Mouse (Mus musculus): ENCODE measurements around the gene Sh3gl2. TPM values are rescaled to one million over a fixed set of nuclear protein-coding genes. Genes with fewer than 3 reads are reported as not detected.

Sh3gl2 gene
- total RNA-seq, 2 experiments from 2014 or later: 247 to 282 TPM

DNA sequence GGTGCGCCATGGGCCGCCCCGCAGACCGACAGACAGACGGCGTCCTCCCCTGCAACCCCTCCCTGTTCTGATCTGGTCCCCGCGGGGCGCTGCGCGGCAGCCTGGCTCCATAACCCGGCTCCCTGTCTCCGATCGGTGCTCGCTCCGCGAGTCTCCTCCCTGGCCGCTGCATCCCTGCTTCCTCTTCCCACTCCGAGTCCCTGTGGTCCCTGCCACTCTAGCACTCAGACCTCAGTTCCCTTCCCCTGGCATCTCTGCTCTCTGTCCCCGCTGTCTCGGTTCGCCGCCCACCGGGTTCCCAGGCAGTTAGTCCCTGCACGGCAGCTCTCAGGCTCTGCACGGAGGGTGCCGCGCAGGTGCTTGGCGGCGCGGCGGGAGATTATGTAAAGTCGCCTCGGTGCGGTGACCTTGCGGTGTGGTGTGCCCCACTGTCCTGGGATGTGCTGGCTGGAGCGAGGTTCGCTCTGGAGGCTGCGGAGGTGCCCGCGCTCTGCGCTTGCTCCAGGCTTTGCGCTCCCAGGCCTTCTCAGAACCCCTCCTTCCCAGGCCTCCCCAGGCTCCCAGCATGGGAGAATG is 798 bp downstream of the Sh3gl2 start:
- Histone ChIP-seq H3K27ac (peak overlapping the region; percentile 99), H3K4me3 (peak overlapping the region; percentile 85)
- intact Hi-C loops (cut with DNase I): loop anchor here (2.0 to 5.0 kb wide), 3 partner anchors 55 to 172 kb away; no protein-coding TSS in a partner anchor
- TF ChIP-seq CTCF (IDR thresholded peaks at IDR 0.05): no peak
- peak; percentile 58 for DNase-seq (ENCODE audit: extremely low spot score in 1 of 2, low spot score in 2 of 2)

GRCm38 (mm10) chr4:85206675-85207400 is 1.9 kb downstream of the Sh3gl2 start:
- intact Hi-C loops (cut with DNase I): loop anchor here (2.0 to 5.0 kb wide), 3 partner anchors 54 to 170 kb away; no protein-coding TSS in a partner anchor
- Histone ChIP-seq H3K4me3 (peak overlapping the region; percentile 85), H3K27ac (peak overlapping the region; percentile 99)
- no peak for TF ChIP-seq CTCF (IDR thresholded peaks at IDR 0.05)
- DNase-seq (ENCODE audit: extremely low spot score in 1 of 2, low spot score in 2 of 2): no peak

- TF ChIP-seq CTCF (IDR thresholded peaks at IDR 0.05): no peak
- Histone ChIP-seq H3K27ac (peak overlapping the region; percentile 1; the same call in 1 of the 2 replicates), H3K4me3 (peak overlapping the region; percentile 85)
- peak in 1 of 2 experiments; percentile 7 for DNase-seq (ENCODE audit: extremely low spot score in 1 of 2, low spot score in 2 of 2)
- intact Hi-C loops (cut with DNase I): loop anchor here (2.0 to 5.0 kb wide), 3 partner anchors 53 to 170 kb away; no protein-coding TSS in a partner anchor
Observed at GRCm38 (mm10) chr4:85207515-85207914, 2.6 kb downstream of the Sh3gl2 start.

GRCm38 (mm10) chr4:85208531-85208930 is 3.6 kb downstream of the Sh3gl2 start:
- no peak for TF ChIP-seq CTCF (IDR thresholded peaks at IDR 0.05)
- intact Hi-C loops (cut with DNase I): loop anchor here (5.0 kb wide), 2 partner anchors 119 to 169 kb away; no protein-coding TSS in a partner anchor
- Histone ChIP-seq H3K4me3 (no peak overlapping the region), H3K27ac (no peak overlapping the region)
- peak in 1 of 2 experiments; percentile 3 for DNase-seq (ENCODE audit: extremely low spot score in 1 of 2, low spot score in 2 of 2)

DNA sequence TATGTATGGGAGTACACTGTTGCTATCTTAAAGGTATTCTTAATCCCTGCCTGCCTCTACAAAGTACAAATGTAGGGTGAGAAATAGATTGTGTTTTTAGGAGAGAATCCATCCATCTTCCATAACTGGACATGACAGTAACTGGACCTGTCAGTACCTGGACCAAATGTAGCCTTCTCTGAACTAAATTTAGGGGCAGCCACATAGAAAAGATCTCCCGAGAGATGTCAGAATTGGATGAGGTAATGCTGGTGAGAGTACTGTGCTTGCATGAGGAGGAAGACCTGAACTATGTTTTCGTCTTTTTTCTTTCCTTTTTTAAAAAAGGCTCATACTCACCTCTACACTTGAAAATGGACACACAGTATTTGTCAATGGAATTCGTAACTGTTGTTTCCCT is 6.0 kb downstream of the Sh3gl2 start:
- no peak for DNase-seq (ENCODE audit: extremely low spot score in 1 of 2, low spot score in 2 of 2)
- intact Hi-C loops (cut with DNase I): no loop called here
- no peak overlapping the region for H3K27ac ChIP-seq
- no peak overlapping the region for H3K4me3 ChIP-seq
- TF ChIP-seq CTCF (IDR thresholded peaks at IDR 0.05): no peak

- DNase-seq (ENCODE audit: extremely low spot score in 1 of 2, low spot score in 2 of 2): no peak
- H3K4me3 ChIP-seq: no peak overlapping the region
- TF ChIP-seq CTCF (IDR thresholded peaks at IDR 0.05): no peak
- intact Hi-C loops (cut with DNase I): no loop called here
- no peak overlapping the region for H3K27ac ChIP-seq
Observed at GRCm38 (mm10) chr4:85217003-85217402, 12.1 kb downstream of the Sh3gl2 start.

DNA sequence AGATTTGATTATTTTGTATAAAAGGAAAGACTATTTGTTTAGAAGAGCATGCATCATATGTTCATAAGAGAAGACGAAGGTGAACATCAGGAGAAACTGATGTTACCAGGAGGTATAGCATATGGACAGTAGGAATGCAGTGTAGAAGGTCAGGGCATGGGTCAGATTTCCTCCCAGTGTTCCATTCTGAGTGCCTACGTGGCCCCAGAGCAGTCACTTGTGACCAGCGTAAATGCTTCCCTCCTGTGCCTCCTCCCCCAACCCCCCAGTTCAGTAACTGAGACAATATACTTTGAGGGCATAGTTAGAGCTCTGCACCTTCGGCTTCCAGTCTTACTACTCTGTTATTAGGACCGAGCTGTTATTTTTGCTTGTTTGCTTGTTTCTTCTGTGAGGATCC is 17.8 kb downstream of the Sh3gl2 start:
- no peak overlapping the region for H3K4me3 ChIP-seq

GRCm38 (mm10) chr4:85226731-85227130 is 21.8 kb downstream of the Sh3gl2 start:
- TF ChIP-seq CTCF (IDR thresholded peaks at IDR 0.05): no peak
- no peak overlapping the region for H3K4me3 ChIP-seq
- intact Hi-C loops (cut with DNase I): no loop called here
- peak overlapping the region; percentile 15; the same call in 1 of the 2 replicates for H3K27ac ChIP-seq
- no peak for DNase-seq (ENCODE audit: extremely low spot score in 1 of 2, low spot score in 2 of 2)

More for the DNA sequence above, 17.8 kb downstream of the Sh3gl2 start:
- H3K27ac ChIP-seq: no peak overlapping the region
- DNase-seq (ENCODE audit: extremely low spot score in 1 of 2, low spot score in 2 of 2): no peak
- TF ChIP-seq CTCF (IDR thresholded peaks at IDR 0.05): no peak
- intact Hi-C loops (cut with DNase I): no loop called here

GRCm38 (mm10) chr4:85227664-85228588 is 23.0 kb downstream of the Sh3gl2 start:
- no peak overlapping the region for H3K4me3 ChIP-seq
- H3K27ac ChIP-seq: peak overlapping the region; percentile 36
- DNase-seq (ENCODE audit: extremely low spot score in 1 of 2, low spot score in 2 of 2): no peak
- TF ChIP-seq CTCF (IDR thresholded peaks at IDR 0.05): no peak
- intact Hi-C loops (cut with DNase I): no loop called here

GRCm38 (mm10) chr4:85228589-85228948 is 23.6 kb downstream of the Sh3gl2 start:
- DNase-seq (ENCODE audit: extremely low spot score in 1 of 2, low spot score in 2 of 2): no peak
- Histone ChIP-seq H3K4me3 (no peak overlapping the region), H3K27ac (0 out of 2 replicates have a peak overlapping the region, but pooled peaks have one; percentile 15)
- intact Hi-C loops (cut with DNase I): no loop called here
- no peak for TF ChIP-seq CTCF (IDR thresholded peaks at IDR 0.05)
